Mouse (Mus musculus) liver, adult 2 months (tissue): ENCODE data around the gene Spag16.

Source experiments
- CTCF ChIP-seq: fragments of 200-500 bp; IDR thresholded peaks from 2 replicates; pipeline ENCODE4 v1.5.1; 2011; ENCODE audit warnings: low read depth, low read length, control low read depth
- POLR2A ChIP-seq: fragments of 200-500 bp; IDR thresholded peaks from 2 replicates; pipeline ENCODE4 v1.6.1; 2011; ENCODE audit warnings: low read length, control low read depth; ENCODE audit not compliant: insufficient read depth; ENCODE audit errors: extremely low read depth

DNA sequence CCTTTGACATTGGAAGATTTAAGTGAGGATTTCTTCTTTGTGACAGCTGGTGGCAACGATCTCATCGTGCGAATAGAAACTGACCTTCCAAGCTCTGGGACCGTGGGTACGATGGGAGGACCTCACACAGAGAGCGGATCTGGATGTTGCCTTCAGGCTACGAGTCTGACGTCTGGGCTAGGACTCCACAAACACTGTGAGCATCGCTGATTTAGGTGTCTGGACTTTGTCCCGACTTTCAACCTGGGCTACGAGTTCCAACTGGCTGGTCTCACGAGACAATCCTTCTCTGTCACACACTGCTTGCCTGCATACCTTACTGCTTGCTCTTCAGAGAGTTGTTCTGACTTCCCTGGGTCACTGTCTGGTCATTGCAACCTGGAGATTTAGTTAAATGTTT is 39.4 kb upstream of the Spag16 start:
- TF ChIP-seq CTCF, result no peak
- TF ChIP-seq POLR2A, result no peak
